Mouse (Mus musculus) CH12.LX (cell line): ENCODE measurements around the gene Plekha5. TPM values are rescaled to one million over a fixed set of nuclear protein-coding genes. Genes with fewer than 3 reads are reported as not detected.
"Not testable (repeated sequence)": the region's sequence is repeated elsewhere in the genome, so short reads cannot be mapped to it uniquely, and the experiment has no call there.

Experiments used
- DNase-seq: peaks from one replicate; pipeline ENCODE4 v3.0.0-alpha.2; 2013; ENCODE audit errors: extremely low read depth
- H3K27ac ChIP-seq: 2 replicates; pipeline ENCODE4 v1.5.1; 2012; ENCODE audit warnings: low read depth, mild to moderate bottlenecking, control low read depth, moderate library complexity; ENCODE audit not compliant: insufficient read depth
- H3K27me3 ChIP-seq: replicated peaks from 2 replicates; pipeline ENCODE3; 2012; ENCODE audit warnings: inconsistent platforms
- H3K36me3 ChIP-seq, 2 experiments: replicated peaks in 1 of 2; 2 replicates each; pipeline versions ENCODE3 to v1.6.1; 2012; ENCODE audit warnings: inconsistent platforms in 1 of 2, low read length in 1 of 2, mild to moderate bottlenecking in 1 of 2, mixed read lengths in 1 of 2, moderate library complexity in 1 of 2; ENCODE audit not compliant: control insufficient read depth in 1 of 2, insufficient read depth in 1 of 2
- H3K4me1 ChIP-seq, 2 experiments: 2 replicates each; pipeline ENCODE4 v1.6.1; 2012; ENCODE audit warnings: inconsistent platforms in 1 of 2, moderate library complexity in 1 of 2; ENCODE audit not compliant: insufficient read depth in 2 of 2, control insufficient read depth in 1 of 2
- H3K4me2 ChIP-seq: 2 replicates; pipeline ENCODE4 v1.6.1; 2012; ENCODE audit warnings: low read depth, mild to moderate bottlenecking, control low read depth; ENCODE audit not compliant: poor library complexity, insufficient read depth, severe bottlenecking
- H3K4me3 ChIP-seq, 3 experiments: fragments of 150-350 bp in 1 of 3; sonication (generic) in 1 of 3; replicated peaks in 1 of 3; 2 replicates each; pipeline versions ENCODE3 to v1.5.1; 2011 to 2012; ENCODE audit warnings: low read depth in 2 of 3, low read length in 2 of 3, mild to moderate bottlenecking in 2 of 3, moderate library complexity in 2 of 3, control low read depth in 1 of 3, improper control_type of control experiment in 1 of 3, inconsistent platforms in 1 of 3, mixed read lengths in 1 of 3; ENCODE audit not compliant: poor library complexity in 1 of 3
- H3K79me2 ChIP-seq: replicated peaks from 2 replicates; pipeline ENCODE4 v1.6.1; 2012; ENCODE audit warnings: mild to moderate bottlenecking, moderate library complexity; ENCODE audit not compliant: control insufficient read depth, poor library complexity, insufficient read depth, severe bottlenecking; ENCODE audit errors: extremely low read depth
- H3K9ac ChIP-seq: 2 replicates; pipeline ENCODE4 v1.6.1; 2012; ENCODE audit warnings: low read depth, mild to moderate bottlenecking, control low read depth, moderate library complexity; ENCODE audit not compliant: insufficient read depth
- H3K9me3 ChIP-seq: replicated peaks from 2 replicates; pipeline ENCODE3; 2012; ENCODE audit warnings: low read length, inconsistent platforms, mixed read lengths
- BHLHE40 ChIP-seq: IDR thresholded peaks from 2 replicates; pipeline ENCODE4 v1.6.1; 2011; ENCODE audit warnings: mild to moderate bottlenecking, low read depth, low read length, improper control_type of control experiment
- CHD1 ChIP-seq: IDR thresholded peaks from 2 replicates; pipeline ENCODE4 v1.6.1; 2012; ENCODE audit warnings: low read depth, low read length, improper control_type of control experiment, inconsistent platforms
- CTCF ChIP-seq, 2 experiments: IDR thresholded peaks in 1 of 2; conservative IDR thresholded peaks in 1 of 2; 2 replicates each; pipeline ENCODE4 v1.5.1; 2011 to 2012; ENCODE audit warnings: low read depth in 2 of 2, low read length in 2 of 2, improper control_type of control experiment in 1 of 2, inconsistent platforms in 1 of 2, mild to moderate bottlenecking in 1 of 2, moderate library complexity in 1 of 2
- ELF1 ChIP-seq: IDR thresholded peaks from 2 replicates; pipeline ENCODE4 v1.6.1; 2014; ENCODE audit warnings: low read depth, mild to moderate bottlenecking, inconsistent platforms, low read length, improper control_type of control experiment
- GABPA ChIP-seq: IDR thresholded peaks from 2 replicates; pipeline ENCODE4 v1.6.1; 2012; ENCODE audit warnings: low read depth, low read length, improper control_type of control experiment, inconsistent platforms; ENCODE audit not compliant: insufficient replicate concordance
- IRF4 ChIP-seq: IDR thresholded peaks from 2 replicates; pipeline ENCODE4 v1.6.1; 2014; ENCODE audit warnings: low read depth, mild to moderate bottlenecking, inconsistent platforms, low read length, improper control_type of control experiment
- KAT2A ChIP-seq: IDR thresholded peaks from 2 replicates; pipeline ENCODE4 v1.6.1; 2012; ENCODE audit warnings: low read length, improper control_type of control experiment, inconsistent platforms; ENCODE audit not compliant: insufficient replicate concordance
- MAFK ChIP-seq: IDR thresholded peaks from 2 replicates; pipeline ENCODE4 v1.6.1; 2011; ENCODE audit warnings: low read length, improper control_type of control experiment; ENCODE audit not compliant: insufficient replicate concordance
- MAX ChIP-seq: IDR thresholded peaks from 2 replicates; pipeline ENCODE4 v1.6.1; 2011; ENCODE audit warnings: low read length, improper control_type of control experiment
- MAZ ChIP-seq: IDR thresholded peaks from 2 replicates; pipeline ENCODE4 v1.6.1; 2012; ENCODE audit warnings: low read depth, mild to moderate bottlenecking, inconsistent platforms, low read length, improper control_type of control experiment, moderate library complexity
- MEF2A ChIP-seq: IDR thresholded peaks from 2 replicates; pipeline ENCODE4 v1.6.1; 2014; ENCODE audit warnings: low read depth, mild to moderate bottlenecking, inconsistent platforms, low read length, improper control_type of control experiment, borderline replicate concordance
- MYC ChIP-seq: IDR thresholded peaks from 2 replicates; pipeline ENCODE4 v1.6.1; 2011; ENCODE audit warnings: low read depth, mild to moderate bottlenecking, improper control_type of control experiment, low read length
- NRF1 ChIP-seq: IDR thresholded peaks from 2 replicates; pipeline ENCODE4 v1.6.1; 2014; ENCODE audit warnings: low read depth, mild to moderate bottlenecking, inconsistent platforms, low read length, improper control_type of control experiment, moderate library complexity
- PAX5 ChIP-seq: IDR thresholded peaks from 2 replicates; pipeline ENCODE4 v1.6.1; 2012; ENCODE audit warnings: low read length, inconsistent platforms, mixed read lengths
- POLR2A ChIP-seq: IDR thresholded peaks from 2 replicates; pipeline ENCODE4 v1.6.1; 2011; ENCODE audit warnings: low read depth, mild to moderate bottlenecking, improper control_type of control experiment, low read length
- RAD21 ChIP-seq: IDR thresholded peaks from 2 replicates; pipeline ENCODE4 v1.6.1; 2011; ENCODE audit warnings: low read depth, mild to moderate bottlenecking, low read length, improper control_type of control experiment, moderate library complexity
- RCOR1 ChIP-seq: conservative IDR thresholded peaks from 2 replicates; pipeline ENCODE4 v1.6.1; 2012; ENCODE audit warnings: low read depth, mild to moderate bottlenecking, inconsistent platforms, low read length, improper control_type of control experiment
- SMC3 ChIP-seq: IDR thresholded peaks from 2 replicates; pipeline ENCODE4 v1.6.1; 2011; ENCODE audit warnings: low read depth, low read length, improper control_type of control experiment
- TBP ChIP-seq: conservative IDR thresholded peaks from 2 replicates; pipeline ENCODE4 v1.6.1; 2011; ENCODE audit warnings: low read depth, low read length, improper control_type of control experiment
- UBTF ChIP-seq: IDR thresholded peaks from 2 replicates; pipeline ENCODE4 v1.6.1; 2012; ENCODE audit warnings: low read depth, mild to moderate bottlenecking, inconsistent platforms, low read length, improper control_type of control experiment, moderate library complexity
- USF1 ChIP-seq: IDR thresholded peaks from 2 replicates; pipeline ENCODE4 v1.6.1; 2014; ENCODE audit warnings: low read depth, mild to moderate bottlenecking, inconsistent platforms, low read length, improper control_type of control experiment
- USF2 ChIP-seq: conservative IDR thresholded peaks from 2 replicates; pipeline ENCODE4 v1.6.1; 2011; ENCODE audit warnings: low read depth, low read length, improper control_type of control experiment
- ZNF384 ChIP-seq: IDR thresholded peaks from 2 replicates; pipeline ENCODE4 v1.6.1; 2012; ENCODE audit warnings: low read depth, low read length, improper control_type of control experiment, inconsistent platforms
- dilution Hi-C: fragments of 300-500 bp; cut with MboI; formaldehyde crosslinking; loops from 2 replicates; pipeline ENCODE4 v1.14.3; 2020; ENCODE audit warnings: low sequenced_read_pairs; ENCODE audit not compliant: extremely low pct_unique_long_range_greater_than_20kb, extremely low pct_ligation_motif_present
- in situ Hi-C: fragments of 300-500 bp; cut with MboI; formaldehyde crosslinking; loops from 3 replicates; pipeline ENCODE4 v1.14.3; 2019; ENCODE audit warnings: low sequenced_read_pairs, low pct_ligation_motif_present, low pct_unique_long_range_greater_than_20kb, mixed read lengths
- polyA plus RNA-seq: library from polyadenylated mRNA; unstranded; fragments of >175 nt; gene quantifications from 2 replicates; pipeline ENCODE4 v1.2.1, GENCODE M21; 2012; ENCODE audit warnings: low read depth; ENCODE audit not compliant: insufficient read length
- total RNA-seq, 2 experiments: library from RNA; depleted of rRNA; stranded (reverse); fragments of 300-350 nt in 1 of 2; fragments of >200 nt in 1 of 2; gene quantifications; 2 replicates each; pipeline ENCODE4 v1.2.3; 2012 to 2014

Plekha5 gene
- total and polyA plus RNA-seq, 3 experiments: 0.12 to 0.38 (median 0.27) TPM

DNA sequence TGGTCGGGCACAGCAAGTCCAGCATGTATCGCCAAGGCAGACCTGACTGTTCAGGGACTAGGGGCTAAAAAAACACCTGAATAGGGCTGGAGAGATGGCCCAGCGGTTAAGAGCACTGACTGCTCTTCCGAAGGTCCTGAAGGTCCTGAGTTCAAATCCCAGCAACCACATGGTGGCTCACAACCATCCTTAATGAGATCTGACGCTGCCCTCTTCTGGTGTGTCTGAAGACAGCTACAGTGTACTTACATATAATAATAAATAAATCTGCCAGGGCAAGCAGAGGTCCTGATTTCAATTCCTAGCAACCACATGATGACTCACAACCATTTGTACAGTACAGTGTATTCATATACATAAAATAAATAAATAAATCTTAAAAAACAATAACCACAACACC is 181.3 kb downstream of the Plekha5 start:
- H3K9me3 ChIP-seq, H3K36me3 ChIP-seq, dilution Hi-C loops, H3K9ac ChIP-seq, H3K79me2 ChIP-seq, H3K4me1 ChIP-seq, H3K4me3 ChIP-seq, in situ Hi-C loops, H3K4me2 ChIP-seq, DNase-seq, H3K27me3 ChIP-seq, H3K27ac ChIP-seq: not testable (repeated sequence)
- TF ChIP-seq CTCF (conservative IDR thresholded peaks at IDR 0.05 in 1 of 2, IDR thresholded peaks at IDR 0.05 in 1 of 2; ENCODE audit: low read depth in 2 of 2, low read length in 2 of 2): 0 out of 4 replicates have a peak, but pooled peaks of 1 of the 2 experiments have one; percentile 8

DNA sequence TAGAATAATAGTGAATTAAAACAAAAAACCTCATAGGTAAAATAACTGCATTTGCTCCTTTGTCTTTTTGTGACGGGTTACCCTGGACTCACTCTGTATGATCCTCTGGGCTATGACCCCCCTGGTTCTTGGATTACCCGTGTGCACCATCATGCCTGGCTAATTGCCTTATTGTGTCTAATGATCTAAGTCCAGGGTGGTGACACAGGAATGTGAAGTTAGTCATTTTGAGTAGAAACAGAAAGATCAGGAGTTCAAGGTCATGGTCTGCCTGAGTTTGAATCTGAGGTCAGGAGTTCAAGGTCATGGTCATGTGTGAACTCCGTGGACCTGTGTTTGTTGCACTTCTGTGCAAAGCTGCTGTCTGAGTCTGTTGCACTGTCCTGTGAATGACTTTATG is 181.9 kb downstream of the Plekha5 start:
- Histone ChIP-seq H3K27me3 (no peaks in the 10 kb centered on the region), H3K9ac (no peak overlapping the region), H3K27ac (no peak overlapping the region), H3K4me2 (no peak overlapping the region), H3K36me3 (no peaks in the 10 kb centered on the region), H3K79me2 (no peaks in the 10 kb centered on the region), H3K9me3 (no peaks in the 10 kb centered on the region), H3K4me3 (no peak overlapping the region), H3K4me1 (no peaks in the 10 kb centered on the region)
- no peak for DNase-seq
- no peak for TF ChIP-seq NRF1
- no peak for TF ChIP-seq USF2
- TF ChIP-seq RAD21: no peak
- TF ChIP-seq ZNF384: no peak
- no peak for TF ChIP-seq KAT2A
- no peak for TF ChIP-seq UBTF
- TF ChIP-seq RCOR1: no peak
- no peak for TF ChIP-seq MAX
- no peak for TF ChIP-seq POLR2A
- no peak for TF ChIP-seq IRF4
- no peak for TF ChIP-seq MAFK
- TF ChIP-seq USF1: no peak
- TF ChIP-seq ELF1: no peak
- TF ChIP-seq BHLHE40: no peak
- TF ChIP-seq MAZ: no peak
- in situ Hi-C loops: no loop called here
- dilution Hi-C loops: no loop called here

DNA sequence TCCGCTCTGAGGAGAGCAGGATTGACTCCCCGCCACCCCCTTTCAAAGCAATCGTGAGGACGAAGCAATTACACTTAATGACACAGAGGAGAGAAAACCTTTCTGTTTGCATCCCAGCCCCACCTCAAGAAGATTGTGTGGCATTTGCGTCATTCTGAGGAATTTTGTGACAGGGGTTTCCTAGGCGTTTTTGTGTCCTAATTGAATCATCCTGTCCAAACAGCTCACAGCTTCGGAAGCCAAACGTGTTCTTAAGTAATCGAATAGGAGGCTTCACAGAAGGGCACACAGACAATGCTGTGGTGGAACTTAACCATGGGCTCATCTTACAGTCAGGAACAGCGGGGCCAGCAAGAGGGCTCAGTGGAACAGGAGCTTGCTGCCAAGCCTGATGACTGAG is 182.7 kb downstream of the Plekha5 start:
- Histone ChIP-seq H3K4me3 (no peak overlapping the region), H3K27ac (no peak overlapping the region), H3K4me1 (no peaks in the 10 kb centered on the region; a peak in 1 of 4 replicates), H3K9ac (no peak overlapping the region), H3K27me3 (no peaks in the 10 kb centered on the region), H3K9me3 (no peaks in the 10 kb centered on the region), H3K79me2 (no peaks in the 10 kb centered on the region), H3K4me2 (no peak overlapping the region), H3K36me3 (no peaks in the 10 kb centered on the region)
- in situ Hi-C loops: no loop called here
- dilution Hi-C loops: no loop called here
- TF ChIP-seq MYC (no peak), CHD1 (no peak), PAX5 (no peak), ZNF384 (no peak), SMC3 (no peak), GABPA (no peak), MEF2A (no peak), TBP (no peak)
- DNase-seq: no peak
